8 mouse cellular contexts compared by ENCODE assay signal in genomic region chr9:56417415-56417947, GRCm38 (mm10). TPM values are rescaled to one million over a fixed set of nuclear protein-coding genes. Genes with fewer than 3 reads are reported as not detected.
DNase-seq lines count a peak whose midpoint lies in the region; ATAC-seq and TF ChIP-seq lines count a peak whose summit lies in the region.

No protein-coding gene starts in this region.

- TF ChIP-seq CTCF in kidney, postnatal 0 days (IDR thresholded peaks at IDR 0.05; ENCODE audit: low read depth), result peak; percentile 74

- peak overlapping the region; percentile 77 for H3K4me2 ChIP-seq in heart, embryonic 13.5 days
- H3K4me2 ChIP-seq in kidney, postnatal 0 days (ENCODE audit: low read length), result peak overlapping the region; percentile 72
- H3K4me2 ChIP-seq in liver, embryonic 11.5 days, result peak overlapping the region; percentile 82

- DNase-seq in CD4-positive, CD25-positive, alpha-beta regulatory T cell, adult 2 months (ENCODE audit: low read depth, low spot score), result peak; percentile 87
- peak; percentile 84 for DNase-seq in kidney, postnatal 0 days (ENCODE audit: low spot score)
- DNase-seq in liver, embryonic 11.5 days (ENCODE audit: low spot score), result peak; percentile 83
- peak; percentile 79 to 83 for DNase-seq in spleen, postnatal 36 days (ENCODE audit: low spot score in 2 of 2)

- H3K4me1 ChIP-seq in brown adipose tissue, adult 24 weeks (ENCODE audit: control insufficient read depth, insufficient read depth, insufficient read length, low read length), result peaks cover 13% of the 10 kb centered on the region
- peaks cover 48% of the 10 kb centered on the region for H3K4me1 ChIP-seq in erythroblast, embryonic 14.5 days (ENCODE audit: control insufficient read depth)
- peaks cover 60% of the 10 kb centered on the region for H3K4me1 ChIP-seq in heart, embryonic 13.5 days
- H3K4me1 ChIP-seq in kidney, postnatal 0 days (replicated peaks; ENCODE audit: insufficient read depth, low read length), result peaks cover 6% of the 10 kb centered on the region; the same call in 1 of the 2 replicates
- peaks cover 17% of the 10 kb centered on the region for H3K4me1 ChIP-seq in liver, embryonic 11.5 days (replicated peaks; ENCODE audit: control insufficient read depth, insufficient read depth, low read length)

- H3K27ac ChIP-seq in brown adipose tissue, adult 24 weeks (replicated peaks; ENCODE audit: low read depth, low read length), result peak overlapping the region; percentile 71
- peak overlapping the region; percentile 96 for H3K27ac ChIP-seq in heart, embryonic 13.5 days (replicated peaks)
- peak overlapping the region; percentile 96 for H3K27ac ChIP-seq in kidney, postnatal 0 days
- H3K27ac ChIP-seq in liver, embryonic 11.5 days (ENCODE audit: low read depth, low read length), result peak overlapping the region; percentile 90

- ATAC-seq in heart, embryonic 13.5 days (ENCODE audit: extremely low read depth, insufficient number of reproducible peaks, low FRiP score, low TSS enrichment), result peak; percentile 40
- ATAC-seq in kidney, postnatal 0 days (replicated peaks; ENCODE audit: low FRiP score, low read depth), result no peak; the same call in none of the 2 replicates
- ATAC-seq in liver, embryonic 11.5 days (replicated peaks; ENCODE audit: low FRiP score), result peak; percentile 71
- 0 out of 2 replicates have a peak, but pooled peaks have one; percentile 6 for ATAC-seq in monocyte, adult 5-6 weeks (replicated peaks; ENCODE audit: insufficient number of reproducible peaks, low FRiP score, low TSS enrichment, poor library complexity, severe bottlenecking)

- H3K36me3 ChIP-seq in erythroblast, embryonic 14.5 days (ENCODE audit: control insufficient read depth), result no peaks in the 10 kb centered on the region; the same call in 1 of the 2 replicates
- H3K36me3 ChIP-seq in heart, embryonic 13.5 days, result peaks cover 6% of the 10 kb centered on the region; the same call in 1 of the 2 replicates
- H3K36me3 ChIP-seq in kidney, postnatal 0 days (ENCODE audit: insufficient read depth, low read length), result no peaks in the 10 kb centered on the region
- H3K36me3 ChIP-seq in liver, embryonic 11.5 days (ENCODE audit: control insufficient read depth, insufficient read depth, low read length), result no peaks in the 10 kb centered on the region

- no peaks in the 10 kb centered on the region for H3K27me3 ChIP-seq in erythroblast, embryonic 14.5 days (ENCODE audit: control insufficient read depth)
- no peaks in the 10 kb centered on the region for H3K27me3 ChIP-seq in heart, embryonic 13.5 days (replicated peaks)
- H3K27me3 ChIP-seq in kidney, postnatal 0 days (ENCODE audit: insufficient read depth, low read length), result no peaks in the 10 kb centered on the region
- no peaks in the 10 kb centered on the region for H3K27me3 ChIP-seq in liver, embryonic 11.5 days (replicated peaks; ENCODE audit: control insufficient read depth, insufficient read depth, low read length)

- no peaks in the 10 kb centered on the region for H3K9me3 ChIP-seq in erythroblast, embryonic 14.5 days (ENCODE audit: control insufficient read depth, low read length)
- H3K9me3 ChIP-seq in heart, embryonic 13.5 days, result no peaks in the 10 kb centered on the region
- no peaks in the 10 kb centered on the region for H3K9me3 ChIP-seq in kidney, postnatal 0 days (replicated peaks; ENCODE audit: low read length)
- H3K9me3 ChIP-seq in liver, embryonic 11.5 days (ENCODE audit: control insufficient read depth, low read length), result no peaks in the 10 kb centered on the region

- peak overlapping the region; percentile 74 for H3K4me3 ChIP-seq in brown adipose tissue, adult 24 weeks (ENCODE audit: insufficient read depth, low read depth, low read length)
- peak overlapping the region; percentile 90 for H3K4me3 ChIP-seq in erythroblast, embryonic 14.5 days (replicated peaks)
- peak overlapping the region; percentile 75 for H3K4me3 ChIP-seq in heart, embryonic 13.5 days
- peak overlapping the region; percentile 75 for H3K4me3 ChIP-seq in kidney, postnatal 0 days (replicated peaks; ENCODE audit: low read depth, low read length)
- peak overlapping the region; percentile 89 for H3K4me3 ChIP-seq in liver, embryonic 11.5 days (ENCODE audit: low read depth, low read length)

- H3K9ac ChIP-seq in heart, embryonic 13.5 days, result peak overlapping the region; percentile 92
- H3K9ac ChIP-seq in kidney, postnatal 0 days (ENCODE audit: low read depth, low read length), result peak overlapping the region; percentile 92
- peak overlapping the region; percentile 93 for H3K9ac ChIP-seq in liver, embryonic 11.5 days (ENCODE audit: low read depth, low read length)

- WGBS in heart, embryonic 13.5 days, result 0% methylated on average over 39 of the region's 40 CpGs
- under 1% methylated on average over 39 of the region's 40 CpGs for WGBS in kidney, postnatal 0 days
- WGBS in liver, embryonic 11.5 days, result under 1% methylated on average over 39 of the region's 40 CpGs

RNA-seq across cellular contexts. Expression of gene Peak1, which starts 0.4 kb away (rescaled TPM):
- polyA plus RNA-seq in brown adipose tissue, adult 24 weeks (2012; ENCODE audit: insufficient read depth, insufficient read length, missing spikeins), result 7.5 and 9.6 TPM in 2 replicates
- 0.01 TPM in 2 replicates for polyA plus RNA-seq in erythroblast, embryonic 14.5 days (2012)
- 10.5 and 10.7 TPM in 2 replicates for polyA plus RNA-seq in heart, embryonic 13.5 days (2015; fragmentation: Nextera tagmentation; extraction: Ambion mirVana)
- polyA plus RNA-seq in kidney, postnatal 0 days (2015; fragmentation: Nextera tagmentation; extraction: Ambion mirVana), result 11.6 and 12.2 TPM in 2 replicates
- 8.7 and 10.0 TPM in 2 replicates for polyA plus RNA-seq in liver, embryonic 11.5 days (2014; fragmentation: Nextera tagmentation; extraction: Ambion mirVana)
- 27.6 to 83.7 TPM (median 27.7 TPM) in 3 replicates for total RNA-seq in monocyte, adult 5-6 weeks (2017)

RNA-seq across cellular contexts. Expression of gene Hmg20a, which starts 0.9 kb away (rescaled TPM):
- polyA plus RNA-seq in brown adipose tissue, adult 24 weeks (2012; ENCODE audit: insufficient read depth, insufficient read length, missing spikeins), result 12.6 and 13.9 TPM in 2 replicates
- polyA plus RNA-seq in erythroblast, embryonic 14.5 days (2012), result 0.26 and 0.52 TPM in 2 replicates
- 51.0 and 52.6 TPM in 2 replicates for polyA plus RNA-seq in heart, embryonic 13.5 days (2015; fragmentation: Nextera tagmentation; extraction: Ambion mirVana)
- polyA plus RNA-seq in kidney, postnatal 0 days (2015; fragmentation: Nextera tagmentation; extraction: Ambion mirVana), result 36.2 and 39.1 TPM in 2 replicates
- 38.0 and 42.2 TPM in 2 replicates for polyA plus RNA-seq in liver, embryonic 11.5 days (2014; fragmentation: Nextera tagmentation; extraction: Ambion mirVana)
- 17.4 to 41.9 TPM (median 30.0 TPM) in 3 replicates for total RNA-seq in monocyte, adult 5-6 weeks (2017)
